Mouse (Mus musculus) CH12.LX (cell line): ENCODE measurements around the gene Aagab. TPM values are rescaled to one million over a fixed set of nuclear protein-coding genes. Genes with fewer than 3 reads are reported as not detected.

Experiments used
- DNase-seq: peaks from one replicate; pipeline ENCODE4 v3.0.0-alpha.2; 2013; ENCODE audit errors: extremely low read depth
- H3K27ac ChIP-seq: 2 replicates; pipeline ENCODE4 v1.5.1; 2012; ENCODE audit warnings: low read depth, mild to moderate bottlenecking, control low read depth, moderate library complexity; ENCODE audit not compliant: insufficient read depth
- H3K27me3 ChIP-seq: replicated peaks from 2 replicates; pipeline ENCODE3; 2012; ENCODE audit warnings: inconsistent platforms
- H3K36me3 ChIP-seq, 2 experiments: replicated peaks in 1 of 2; 2 replicates each; pipeline versions ENCODE3 to v1.6.1; 2012; ENCODE audit warnings: inconsistent platforms in 1 of 2, low read length in 1 of 2, mild to moderate bottlenecking in 1 of 2, mixed read lengths in 1 of 2, moderate library complexity in 1 of 2; ENCODE audit not compliant: control insufficient read depth in 1 of 2, insufficient read depth in 1 of 2
- H3K4me1 ChIP-seq, 2 experiments: 2 replicates each; pipeline ENCODE4 v1.6.1; 2012; ENCODE audit warnings: inconsistent platforms in 1 of 2, moderate library complexity in 1 of 2; ENCODE audit not compliant: insufficient read depth in 2 of 2, control insufficient read depth in 1 of 2
- H3K4me2 ChIP-seq: 2 replicates; pipeline ENCODE4 v1.6.1; 2012; ENCODE audit warnings: low read depth, mild to moderate bottlenecking, control low read depth; ENCODE audit not compliant: poor library complexity, insufficient read depth, severe bottlenecking
- H3K4me3 ChIP-seq, 3 experiments: fragments of 150-350 bp in 1 of 3; sonication (generic) in 1 of 3; replicated peaks in 1 of 3; 2 replicates each; pipeline versions ENCODE3 to v1.5.1; 2011 to 2012; ENCODE audit warnings: low read depth in 2 of 3, low read length in 2 of 3, mild to moderate bottlenecking in 2 of 3, moderate library complexity in 2 of 3, control low read depth in 1 of 3, improper control_type of control experiment in 1 of 3, inconsistent platforms in 1 of 3, mixed read lengths in 1 of 3; ENCODE audit not compliant: poor library complexity in 1 of 3
- H3K79me2 ChIP-seq: replicated peaks from 2 replicates; pipeline ENCODE4 v1.6.1; 2012; ENCODE audit warnings: mild to moderate bottlenecking, moderate library complexity; ENCODE audit not compliant: control insufficient read depth, poor library complexity, insufficient read depth, severe bottlenecking; ENCODE audit errors: extremely low read depth
- H3K9ac ChIP-seq: 2 replicates; pipeline ENCODE4 v1.6.1; 2012; ENCODE audit warnings: low read depth, mild to moderate bottlenecking, control low read depth, moderate library complexity; ENCODE audit not compliant: insufficient read depth
- H3K9me3 ChIP-seq: replicated peaks from 2 replicates; pipeline ENCODE3; 2012; ENCODE audit warnings: low read length, inconsistent platforms, mixed read lengths
- BHLHE40 ChIP-seq: IDR thresholded peaks from 2 replicates; pipeline ENCODE4 v1.6.1; 2011; ENCODE audit warnings: mild to moderate bottlenecking, low read depth, low read length, improper control_type of control experiment
- CHD1 ChIP-seq: IDR thresholded peaks from 2 replicates; pipeline ENCODE4 v1.6.1; 2012; ENCODE audit warnings: low read depth, low read length, improper control_type of control experiment, inconsistent platforms
- CHD2 ChIP-seq: IDR thresholded peaks from 2 replicates; pipeline ENCODE4 v1.6.1; 2011; ENCODE audit warnings: low read length, improper control_type of control experiment
- E2F4 ChIP-seq: IDR thresholded peaks from 2 replicates; pipeline ENCODE4 v1.6.1; 2011; ENCODE audit warnings: low read depth, low read length, improper control_type of control experiment; ENCODE audit not compliant: insufficient replicate concordance
- ELF1 ChIP-seq: IDR thresholded peaks from 2 replicates; pipeline ENCODE4 v1.6.1; 2014; ENCODE audit warnings: low read depth, mild to moderate bottlenecking, inconsistent platforms, low read length, improper control_type of control experiment
- EP300 ChIP-seq: IDR thresholded peaks from 2 replicates; pipeline ENCODE4 v1.6.1; 2011; ENCODE audit warnings: low read length, improper control_type of control experiment
- ETS1 ChIP-seq: conservative IDR thresholded peaks from 2 replicates; pipeline ENCODE4 v1.6.1; 2012; ENCODE audit warnings: low read depth, mild to moderate bottlenecking, inconsistent platforms, low read length, improper control_type of control experiment, moderate library complexity
- IRF4 ChIP-seq: IDR thresholded peaks from 2 replicates; pipeline ENCODE4 v1.6.1; 2014; ENCODE audit warnings: low read depth, mild to moderate bottlenecking, inconsistent platforms, low read length, improper control_type of control experiment
- JUN ChIP-seq: IDR thresholded peaks from 2 replicates; pipeline ENCODE4 v1.6.1; 2011; ENCODE audit warnings: low read depth, mild to moderate bottlenecking, low read length, improper control_type of control experiment, moderate library complexity; ENCODE audit not compliant: insufficient read depth
- JUND ChIP-seq: conservative IDR thresholded peaks from 2 replicates; pipeline ENCODE4 v1.6.1; 2011; ENCODE audit warnings: low read depth, low read length, improper control_type of control experiment
- KAT2A ChIP-seq: IDR thresholded peaks from 2 replicates; pipeline ENCODE4 v1.6.1; 2012; ENCODE audit warnings: low read length, improper control_type of control experiment, inconsistent platforms; ENCODE audit not compliant: insufficient replicate concordance
- MAX ChIP-seq: IDR thresholded peaks from 2 replicates; pipeline ENCODE4 v1.6.1; 2011; ENCODE audit warnings: low read length, improper control_type of control experiment
- NELFE ChIP-seq: IDR thresholded peaks from 2 replicates; pipeline ENCODE4 v1.6.1; 2011; ENCODE audit warnings: low read depth, low read length, improper control_type of control experiment
- PAX5 ChIP-seq: IDR thresholded peaks from 2 replicates; pipeline ENCODE4 v1.6.1; 2012; ENCODE audit warnings: low read length, inconsistent platforms, mixed read lengths
- POLR2AphosphoS2 ChIP-seq: IDR thresholded peaks from 2 replicates; pipeline ENCODE4 v1.6.1; 2011; ENCODE audit warnings: low read depth, low read length, improper control_type of control experiment
- SMC3 ChIP-seq: IDR thresholded peaks from 2 replicates; pipeline ENCODE4 v1.6.1; 2011; ENCODE audit warnings: low read depth, low read length, improper control_type of control experiment
- TBP ChIP-seq: conservative IDR thresholded peaks from 2 replicates; pipeline ENCODE4 v1.6.1; 2011; ENCODE audit warnings: low read depth, low read length, improper control_type of control experiment
- TCF12 ChIP-seq: IDR thresholded peaks from 2 replicates; pipeline ENCODE4 v1.6.1; 2014; ENCODE audit warnings: low read depth, mild to moderate bottlenecking, inconsistent platforms, low read length, improper control_type of control experiment
- USF2 ChIP-seq: conservative IDR thresholded peaks from 2 replicates; pipeline ENCODE4 v1.6.1; 2011; ENCODE audit warnings: low read depth, low read length, improper control_type of control experiment
- ZKSCAN1 ChIP-seq: IDR thresholded peaks from 2 replicates; pipeline ENCODE4 v1.6.1; 2012; ENCODE audit warnings: low read depth, inconsistent platforms, low read length, improper control_type of control experiment, borderline replicate concordance
- ZMIZ1 ChIP-seq: IDR thresholded peaks from 2 replicates; pipeline ENCODE4 v1.6.1; 2012; ENCODE audit warnings: low read depth, mild to moderate bottlenecking, inconsistent platforms, low read length, improper control_type of control experiment
- dilution Hi-C: fragments of 300-500 bp; cut with MboI; formaldehyde crosslinking; loops from 2 replicates; pipeline ENCODE4 v1.14.3; 2020; ENCODE audit warnings: low sequenced_read_pairs; ENCODE audit not compliant: extremely low pct_unique_long_range_greater_than_20kb, extremely low pct_ligation_motif_present
- in situ Hi-C: fragments of 300-500 bp; cut with MboI; formaldehyde crosslinking; loops from 3 replicates; pipeline ENCODE4 v1.14.3; 2019; ENCODE audit warnings: low sequenced_read_pairs, low pct_ligation_motif_present, low pct_unique_long_range_greater_than_20kb, mixed read lengths
- polyA plus RNA-seq: library from polyadenylated mRNA; unstranded; fragments of >175 nt; gene quantifications from 2 replicates; pipeline ENCODE4 v1.2.1, GENCODE M21; 2012; ENCODE audit warnings: low read depth; ENCODE audit not compliant: insufficient read length
- total RNA-seq, 2 experiments: library from RNA; depleted of rRNA; stranded (reverse); fragments of 300-350 nt in 1 of 2; fragments of >200 nt in 1 of 2; gene quantifications; 2 replicates each; pipeline ENCODE4 v1.2.3; 2012 to 2014

Gene Aagab
- total and polyA plus RNA-seq, 3 experiments, result 14.5 to 27.8 (median 14.5) TPM

DNA sequence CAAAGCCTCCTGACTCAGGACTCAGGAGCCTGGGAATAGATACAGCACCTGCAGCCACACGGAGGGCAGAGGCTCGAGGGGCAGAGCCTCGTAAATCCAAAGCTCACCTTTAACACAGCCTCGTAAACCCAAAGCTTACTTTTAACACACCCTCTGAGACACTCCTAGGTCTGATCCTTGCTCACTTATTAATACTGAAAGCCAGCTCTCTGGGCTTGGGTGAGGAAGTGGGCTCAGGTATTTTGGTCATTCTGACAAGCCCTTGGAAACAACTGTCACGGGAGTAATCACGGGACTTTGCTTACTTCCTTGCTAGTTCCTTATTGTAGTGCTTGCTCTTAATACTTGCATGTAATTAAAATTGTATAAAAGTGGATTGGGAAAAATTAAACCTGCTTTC lies 13.3 kb upstream of the Aagab start:
- dilution Hi-C loops (no loop called here), in situ Hi-C loops (no loop called here)
- Histone ChIP-seq H3K36me3 (no peaks in the 10 kb centered on the region), H3K4me1 (peaks cover 12 to 44% of the 10 kb centered on the region in 2 experiments), H3K9me3 (no peaks in the 10 kb centered on the region), H3K4me2 (no peak overlapping the region), H3K79me2 (no peaks in the 10 kb centered on the region), H3K27me3 (no peaks in the 10 kb centered on the region), H3K9ac (no peak overlapping the region), H3K4me3 (no peak overlapping the region), H3K27ac (no peak overlapping the region)
- TF ChIP-seq JUND (no peak), BHLHE40 (peak; percentile 91), PAX5 (no peak)
- peak; percentile 57 for DNase-seq

DNA sequence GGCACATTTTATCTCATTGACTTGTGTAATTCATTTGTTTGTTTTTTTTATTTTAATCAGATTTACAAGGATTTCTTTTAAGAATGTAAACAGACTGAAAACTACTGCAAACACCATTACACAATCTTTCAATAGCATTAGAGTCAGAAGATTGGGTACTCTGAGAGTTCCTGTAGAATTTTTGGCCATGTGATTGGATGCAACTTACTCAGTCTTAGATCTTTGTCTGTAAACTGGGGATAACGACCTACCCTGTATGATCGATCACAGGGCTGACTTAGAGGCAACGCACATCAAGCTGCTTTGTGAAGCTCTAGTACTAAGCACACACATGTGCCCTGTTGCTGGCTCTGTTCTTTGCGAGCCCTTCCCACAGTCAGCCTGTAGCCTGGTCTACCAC lies 11.9 kb upstream of the Aagab start:
- H3K4me1 ChIP-seq, result peaks cover 12 to 44% of the 10 kb centered on the region in 2 experiments
- no peaks in the 10 kb centered on the region for H3K36me3 ChIP-seq
- DNase-seq, result no peak
- no peak overlapping the region for H3K9ac ChIP-seq
- no peaks in the 10 kb centered on the region for H3K79me2 ChIP-seq
- no peak for TF ChIP-seq TBP
- no peak for TF ChIP-seq CHD2
- no peak for TF ChIP-seq KAT2A
- no peak for TF ChIP-seq ZKSCAN1
- TF ChIP-seq ELF1, result no peak
- no peak for TF ChIP-seq CHD1
- no peak for TF ChIP-seq E2F4
- TF ChIP-seq IRF4, result no peak
- TF ChIP-seq BHLHE40, result no peak
- no peak for TF ChIP-seq ZMIZ1
- TF ChIP-seq NELFE, result no peak
- no peak overlapping the region for H3K4me2 ChIP-seq
- H3K27ac ChIP-seq, result no peak overlapping the region
- no peak overlapping the region for H3K4me3 ChIP-seq
- no peaks in the 10 kb centered on the region for H3K9me3 ChIP-seq
- in situ Hi-C loops (no loop called here), dilution Hi-C loops (no loop called here)
- no peaks in the 10 kb centered on the region for H3K27me3 ChIP-seq

DNA sequence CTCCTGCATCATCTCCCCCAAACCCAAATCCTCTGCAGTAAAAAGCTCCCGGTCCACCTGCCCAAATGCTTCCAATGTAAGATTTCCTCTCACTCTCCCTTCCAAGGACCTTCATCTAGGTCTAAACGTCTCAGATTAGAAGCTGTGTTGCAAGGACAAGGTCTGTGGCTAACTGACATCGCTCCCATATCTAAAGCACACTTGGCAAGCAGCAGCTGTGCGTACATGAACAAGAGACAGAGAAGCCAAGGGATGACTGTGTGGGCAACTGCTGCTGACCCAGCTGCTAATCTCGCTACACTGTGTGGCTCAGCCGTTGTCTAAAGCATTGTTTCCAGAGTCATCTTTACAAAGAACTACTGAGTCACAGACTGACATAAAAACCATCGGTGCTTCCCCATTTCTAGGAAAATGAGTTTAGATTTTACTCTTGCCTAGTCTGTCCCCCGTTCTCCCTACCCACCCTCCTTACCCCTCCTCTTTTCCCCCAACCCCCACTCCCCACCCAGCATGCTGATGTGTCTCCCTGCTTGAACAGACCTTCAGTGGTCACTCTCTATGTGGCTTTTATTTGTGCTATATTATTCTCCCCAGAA lies 10.7 kb upstream of the Aagab start:
- H3K79me2 ChIP-seq, result no peaks in the 10 kb centered on the region
- peak overlapping the region in 1 of 3 experiments; percentile 45 for H3K4me3 ChIP-seq
- no peaks in the 10 kb centered on the region for H3K9me3 ChIP-seq
- peaks cover 12 to 44% of the 10 kb centered on the region in 2 experiments for H3K4me1 ChIP-seq
- dilution Hi-C loops, result no loop called here
- H3K36me3 ChIP-seq, result no peaks in the 10 kb centered on the region
- DNase-seq, result peak; percentile 70
- H3K9ac ChIP-seq, result no peak overlapping the region
- in situ Hi-C loops, result no loop called here
- H3K27me3 ChIP-seq, result no peaks in the 10 kb centered on the region
- peak overlapping the region; percentile 24; the same call in 1 of the 2 replicates for H3K27ac ChIP-seq
- peak overlapping the region; percentile 67 for H3K4me2 ChIP-seq
- TF ChIP-seq USF2 (no peak), MAX (no peak), BHLHE40 (peak; percentile 29), POLR2AphosphoS2 (no peak), PAX5 (no peak), EP300 (peak; percentile 57), TCF12 (peak; percentile 33; the same call in 1 of the 2 replicates), SMC3 (no peak), ETS1 (peak; percentile 54; the same call in 1 of the 2 replicates), KAT2A (no peak), ELF1 (no peak), JUN (peak; percentile 25; the same call in 1 of the 2 replicates), IRF4 (peak; percentile 70)
